ENCODE assay signal across 17 mouse cellular contexts in the genomic region with DNA sequence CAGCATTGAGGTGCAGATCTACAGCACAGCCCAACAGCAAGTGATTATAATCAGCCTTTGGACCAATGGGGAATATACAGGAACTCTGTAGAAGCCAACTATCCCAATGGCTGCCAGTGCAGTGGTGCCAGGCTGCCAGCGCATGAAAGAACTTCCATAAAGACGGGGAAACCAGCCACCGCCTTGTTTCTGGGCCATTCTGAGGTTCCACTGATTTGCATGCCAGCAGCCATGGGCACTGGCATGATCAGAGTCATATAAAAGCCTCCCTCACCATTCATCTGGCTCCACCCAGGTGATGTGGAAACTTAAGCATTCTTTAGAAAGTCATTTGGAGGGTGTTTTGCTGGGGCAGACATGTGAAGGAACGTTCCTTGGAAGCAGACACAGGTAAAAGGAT.
"Had no signal": no experiment of that assay in that cellular context is flagged by ENCODE, and none has a peak within 500 bp of the region (broad histone marks: within the 10 kb centered on the region; RNA-seq: fewer than 3 reads in every experiment).

No protein-coding gene starts in this region.

- H3K9me3 ChIP-seq: liver, embryonic 13.5 days; neural tube, embryonic 12.5 days; neural tube, embryonic 15.5 days had no signal

- H3K4me3 ChIP-seq: layer of hippocampus, adult 2 months; left cerebral cortex, adult 2 months; liver, embryonic 13.5 days; neural tube, embryonic 12.5 days; neural tube, embryonic 15.5 days had no signal

- H3K27me3 ChIP-seq: liver, embryonic 13.5 days; neural tube, embryonic 12.5 days; neural tube, embryonic 15.5 days had no signal

- H3K36me3 ChIP-seq: liver, embryonic 13.5 days; neural tube, embryonic 12.5 days; neural tube, embryonic 15.5 days had no signal

- DNase-seq: kidney, adult 18-20 months; kidney, adult 9 months; layer of hippocampus, postnatal 36 days; liver, embryonic 13.5 days; lung, adult 2 months; lung, postnatal 14 days; lung, postnatal 4 days; midbrain, embryonic 14.5 days; retina, postnatal 1 day; thymus, adult 18-20 months; thymus, postnatal 36 days had no signal

- H3K27ac ChIP-seq: kidney, postnatal 0 days; layer of hippocampus, adult 2 months; left cerebral cortex, adult 2 months; liver, embryonic 13.5 days; neural tube, embryonic 12.5 days; neural tube, embryonic 15.5 days had no signal

- H3K4me1 ChIP-seq: liver, embryonic 13.5 days; neural tube, embryonic 12.5 days; neural tube, embryonic 15.5 days had no signal

- ATAC-seq: intestine, embryonic 16.5 days had no signal
